Mouse (Mus musculus) mouse embryonic stem cell (cell line): Measurements from ENCODE around the gene Pamr1.

Experiments
- in situ Hi-C, 2 experiments: fragments of 300-500 bp; cut with MboI; formaldehyde crosslinking; loops; 1 replicate in 1 of 2; 3 replicates in 1 of 2; pipeline ENCODE4 v1.14.3; 2019 to 2020; ENCODE audit warnings: low sequenced_read_pairs in 2 of 2, low pct_unique_long_range_greater_than_20kb in 1 of 2, mixed read lengths in 1 of 2; ENCODE audit not compliant: unreplicated experiment in 1 of 2

Pamr1 gene

DNA sequence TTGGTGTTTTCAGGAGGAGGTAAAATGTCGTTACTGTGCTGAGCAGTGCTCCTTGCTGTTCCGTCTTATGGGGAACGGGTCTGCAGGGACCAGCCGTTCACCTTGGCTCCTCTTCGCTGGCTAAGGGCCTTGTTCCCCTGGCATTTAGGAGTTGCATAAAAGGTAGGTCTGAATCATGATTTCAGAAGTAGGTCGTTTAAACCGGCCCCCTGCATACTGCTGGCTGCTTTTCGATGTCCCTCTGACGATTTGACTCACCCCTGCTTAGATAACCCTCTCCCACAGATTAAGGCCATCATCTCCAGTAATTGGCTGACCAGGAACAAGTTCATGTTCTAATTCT is 136.3 kb downstream of the Pamr1 start:
- in situ Hi-C loops = no loop called here
